Mouse (Mus musculus) C2C12 (cell line): ENCODE data around the gene Slc44a1. TPM values are rescaled to one million over a fixed set of nuclear protein-coding genes. Genes with fewer than 3 reads are reported as not detected.

ENCODE experiments used
- H3K27me3 ChIP-seq: one replicate; pipeline ENCODE4 v1.6.1; 2011; ENCODE audit not compliant: control insufficient read depth, insufficient read depth, insufficient read length
- H3K36me3 ChIP-seq: one replicate; pipeline ENCODE4 v1.6.1; 2011; ENCODE audit not compliant: control insufficient read depth, insufficient read depth
- H3K4me3 ChIP-seq: one replicate; pipeline ENCODE4 v1.5.1; 2011; ENCODE audit warnings: mild to moderate bottlenecking, control low read depth; ENCODE audit not compliant: poor library complexity, insufficient read depth, severe bottlenecking
- H3K79me2 ChIP-seq: one replicate; pipeline ENCODE4 v1.6.1; 2011; ENCODE audit not compliant: control insufficient read depth, insufficient read depth
- H3K79me3 ChIP-seq: one replicate; pipeline ENCODE4 v1.6.1; 2011; ENCODE audit warnings: low read depth, control low read depth
- H3ac ChIP-seq: one replicate; pipeline ENCODE3; 2011; ENCODE audit warnings: low read depth; ENCODE audit not compliant: control insufficient read depth, insufficient read length
- CEBPB ChIP-seq: IDR thresholded peaks from one replicate; pipeline ENCODE4 v1.6.1; 2011; ENCODE audit warnings: low read depth, mild to moderate bottlenecking, control low read depth, moderate library complexity
- CTCF ChIP-seq: IDR thresholded peaks from one replicate; pipeline ENCODE4 v1.5.1; 2011; ENCODE audit not compliant: control insufficient read depth, insufficient read depth, insufficient read length
- FOSL1 ChIP-seq: IDR thresholded peaks from one replicate; pipeline ENCODE4 v1.8.0; 2011; ENCODE audit warnings: mild to moderate bottlenecking, low read length; ENCODE audit not compliant: poor library complexity, insufficient read depth, severe bottlenecking
- MAX ChIP-seq: IDR thresholded peaks from one replicate; pipeline ENCODE4 v1.6.1; 2011; ENCODE audit warnings: mild to moderate bottlenecking, control low read depth
- MYOD1 ChIP-seq: IDR thresholded peaks from one replicate; pipeline ENCODE4 v1.6.1; 2011; ENCODE audit warnings: low read depth; ENCODE audit not compliant: control insufficient read depth, insufficient read length
- MYOG ChIP-seq: IDR thresholded peaks from one replicate; pipeline ENCODE4 v1.6.1; 2011; ENCODE audit not compliant: control insufficient read depth, insufficient read length; ENCODE audit errors: extremely low read depth
- USF1 ChIP-seq: IDR thresholded peaks from one replicate; pipeline ENCODE4 v1.6.1; 2011; ENCODE audit warnings: low read depth, mild to moderate bottlenecking, control low read depth, moderate library complexity
- polyA plus RNA-seq: library from polyadenylated mRNA; unstranded; fragments of >200 nt; fragmentation: generic; extraction: Trizol; gene quantifications from one replicate; pipeline ENCODE4 v1.2.1, GENCODE M21; 2012; ENCODE audit warnings: missing spikeins

The Slc44a1 gene
- polyA plus RNA-seq, 1 experiment, result 27.1 TPM

GRCm38 (mm10) chr4:53617968-53618367 lies 177.8 kb downstream of the Slc44a1 start:
- no peaks in the 10 kb centered on the region for H3K27me3 ChIP-seq

GRCm38 (mm10) chr4:53620104-53620503 lies 179.9 kb downstream of the Slc44a1 start:
- no peak for TF ChIP-seq MYOG
- TF ChIP-seq CTCF, result no peak
- TF ChIP-seq CEBPB, result no peak
- TF ChIP-seq FOSL1, result no peak
- Histone ChIP-seq H3ac (no peak overlapping the region), H3K79me3 (no peaks in the 10 kb centered on the region), H3K4me3 (no peak overlapping the region), H3K36me3 (no peaks in the 10 kb centered on the region), H3K79me2 (no peaks in the 10 kb centered on the region), H3K27me3 (no peaks in the 10 kb centered on the region)

More at GRCm38 (mm10) chr4:53617968-53618367, 177.8 kb downstream of the Slc44a1 start:
- TF ChIP-seq MYOG, result no peak
- TF ChIP-seq MYOD1, result no peak
- no peaks in the 10 kb centered on the region for H3K36me3 ChIP-seq
- no peak overlapping the region for H3K4me3 ChIP-seq
- no peaks in the 10 kb centered on the region for H3K79me3 ChIP-seq
- no peaks in the 10 kb centered on the region for H3K79me2 ChIP-seq
- no peak overlapping the region for H3ac ChIP-seq

GRCm38 (mm10) chr4:53621084-53621483 lies 180.9 kb downstream of the Slc44a1 start:
- Histone ChIP-seq H3K79me3 (no peaks in the 10 kb centered on the region), H3ac (no peak overlapping the region), H3K79me2 (no peaks in the 10 kb centered on the region), H3K36me3 (no peaks in the 10 kb centered on the region), H3K4me3 (no peak overlapping the region), H3K27me3 (no peaks in the 10 kb centered on the region)
- TF ChIP-seq FOSL1 (no peak), CTCF (no peak), MAX (no peak), MYOD1 (no peak), MYOG (no peak), CEBPB (no peak), USF1 (no peak)

- no peak overlapping the region for H3K4me3 ChIP-seq
- H3K79me2 ChIP-seq, result no peaks in the 10 kb centered on the region
- H3ac ChIP-seq, result no peak overlapping the region
- no peaks in the 10 kb centered on the region for H3K27me3 ChIP-seq
- TF ChIP-seq CTCF, result no peak
- no peak for TF ChIP-seq CEBPB
- TF ChIP-seq FOSL1, result no peak
- TF ChIP-seq USF1, result no peak
- no peak for TF ChIP-seq MYOG
- no peak for TF ChIP-seq MAX
- no peak for TF ChIP-seq MYOD1
- H3K36me3 ChIP-seq, result no peaks in the 10 kb centered on the region
- no peaks in the 10 kb centered on the region for H3K79me3 ChIP-seq
These were observed 181.3 kb downstream of the Slc44a1 start for GRCm38 (mm10) chr4:53621490-53621889.

GRCm38 (mm10) chr4:53623711-53624110 lies 183.5 kb downstream of the Slc44a1 start:
- no peaks in the 10 kb centered on the region for H3K36me3 ChIP-seq
- TF ChIP-seq MAX (no peak), MYOG (no peak), USF1 (no peak), FOSL1 (no peak), CEBPB (no peak)
- H3ac ChIP-seq, result no peak overlapping the region
- H3K4me3 ChIP-seq, result no peak overlapping the region
- no peaks in the 10 kb centered on the region for H3K79me2 ChIP-seq
- H3K79me3 ChIP-seq, result no peaks in the 10 kb centered on the region
- H3K27me3 ChIP-seq, result no peaks in the 10 kb centered on the region

GRCm38 (mm10) chr4:53624816-53625215 lies 184.6 kb downstream of the Slc44a1 start:
- no peak for TF ChIP-seq CTCF
- no peak for TF ChIP-seq MYOG
- no peak for TF ChIP-seq MAX
- TF ChIP-seq USF1, result no peak
- TF ChIP-seq MYOD1, result no peak
- TF ChIP-seq CEBPB, result no peak
- Histone ChIP-seq H3ac (no peak overlapping the region), H3K79me2 (no peaks in the 10 kb centered on the region), H3K27me3 (no peaks in the 10 kb centered on the region), H3K36me3 (no peaks in the 10 kb centered on the region), H3K4me3 (no peak overlapping the region), H3K79me3 (no peaks in the 10 kb centered on the region)
